Mouse (Mus musculus) forebrain, embryonic 16.5 days (tissue): ENCODE data around the gene Gm9. TPM values are rescaled to one million over a fixed set of nuclear protein-coding genes. Genes with fewer than 3 reads are reported as not detected.
A peak's percentile ranks its signal among the peaks of the same experiment; 100 is the strongest.
"Not testable (repeated sequence)": the region's sequence is repeated elsewhere in the genome, so short reads cannot be mapped to it uniquely, and the experiment has no call there.

Experiments
- ATAC-seq: fragments of 200-750 bp; cut with Nextera tagmentation; 2 replicates; pipeline ENCODE4 v1.8.0; 2017; ENCODE audit warnings: mild to moderate bottlenecking, moderate library complexity
- H3K27ac ChIP-seq: fragments of 300-500 bp; sonication (generic); 2 replicates; pipeline ENCODE4 v1.5.1; 2014; ENCODE audit warnings: low read length, control low read depth
- H3K27me3 ChIP-seq: fragments of 300-500 bp; sonication (generic); replicated peaks from 2 replicates; pipeline ENCODE4 v1.6.1; 2014; ENCODE audit warnings: low read length; ENCODE audit not compliant: control insufficient read depth, insufficient read depth
- H3K36me3 ChIP-seq: fragments of 300-500 bp; sonication (generic); 2 replicates; pipeline ENCODE4 v1.6.1; 2014; ENCODE audit not compliant: control insufficient read depth, insufficient read depth
- H3K4me1 ChIP-seq: fragments of 300-500 bp; sonication (generic); replicated peaks from 2 replicates; pipeline ENCODE4 v1.6.1; 2014; ENCODE audit warnings: low read length; ENCODE audit not compliant: control insufficient read depth, insufficient read depth
- H3K4me2 ChIP-seq: fragments of 300-500 bp; sonication (generic); 2 replicates; pipeline ENCODE4 v1.6.1; 2014; ENCODE audit warnings: mild to moderate bottlenecking, low read length, control low read depth
- H3K4me3 ChIP-seq: fragments of 300-500 bp; sonication (generic); replicated peaks from 2 replicates; pipeline ENCODE4 v1.5.1; 2014; ENCODE audit warnings: mild to moderate bottlenecking, low read length, control low read depth
- H3K9ac ChIP-seq: fragments of 300-500 bp; sonication (generic); replicated peaks from 2 replicates; pipeline ENCODE4 v1.6.1; 2014; ENCODE audit warnings: low read depth, low read length, control low read depth
- H3K9me3 ChIP-seq: fragments of 300-500 bp; sonication (generic); 2 replicates; pipeline ENCODE4 v1.6.1; 2016; ENCODE audit warnings: low read length; ENCODE audit not compliant: control insufficient read depth
- WGBS: fragments of 180-500 bp; shearing (Covaris S2); extraction: QIAGEN DNeasy Blood & Tissue Kit; methylation state at CpG from one replicate; pipeline ENCODE4 v1.1.7; 2014; 5-methylcytosine and 5-hydroxymethylcytosine counted together
- polyA plus RNA-seq: library from polyadenylated mRNA; unstranded; fragments of >200 nt; fragmentation: Nextera tagmentation; extraction: Ambion mirVana; gene quantifications from 2 replicates; pipeline ENCODE4 v1.2.1, GENCODE M21; 2015

Gene Gm9
- polyA plus RNA-seq, result not detected in 2 replicates

- no peaks in the 10 kb centered on the region for H3K4me1 ChIP-seq
- no peak for ATAC-seq
- no peak within 1 kb of the TSS for H3K27ac ChIP-seq
These were observed at the start of gene Gm9 for GRCm38 (mm10) chrX:37210941-37211340. Gene Gm9 (minus strand): TSS chrX:37211041.

GRCm38 (mm10) chrX:37249619-37250018 is 38.8 kb upstream of the Gm9 start, which contains the start of gene Rhox3a:
Gene Rhox3a (plus strand): TSS chrX:37249919.
- not testable (repeated sequence) for H3K4me1 ChIP-seq, H3K9ac ChIP-seq, H3K36me3 ChIP-seq, ATAC-seq, H3K9me3 ChIP-seq, H3K27me3 ChIP-seq, H3K4me2 ChIP-seq, H3K27ac ChIP-seq, H3K4me3 ChIP-seq
- 100% methylated on average over 1 of the region's 3 CpGs for WGBS

More at GRCm38 (mm10) chrX:37210941-37211340, at the start of gene Gm9:
- Histone ChIP-seq H3K4me2 (no peak within 1 kb of the TSS), H3K27me3 (no peaks in the 10 kb centered on the region), H3K4me3 (no peak within 1 kb of the TSS), H3K9ac (no peak within 1 kb of the TSS), H3K36me3 (no peaks in the 10 kb centered on the region), H3K9me3 (no peaks in the 10 kb centered on the region)
- WGBS, result 89% methylated on average over 10 of the region's 10 CpGs

- H3K27ac ChIP-seq, H3K9ac ChIP-seq, H3K9me3 ChIP-seq, H3K4me3 ChIP-seq, H3K27me3 ChIP-seq, H3K4me1 ChIP-seq, H3K4me2 ChIP-seq, H3K36me3 ChIP-seq, ATAC-seq: not testable (repeated sequence)
- no CpG with 5 or more reads among the region's 9 CpGs for WGBS
These were observed 33.8 kb upstream of the Gm9 start, which contains the start of gene Rhox2a for GRCm38 (mm10) chrX:37244676-37245075. Gene Rhox2a (plus strand): TSS chrX:37244976.

- H3K27me3 ChIP-seq, H3K4me1 ChIP-seq, H3K9me3 ChIP-seq, H3K27ac ChIP-seq, H3K9ac ChIP-seq, ATAC-seq, H3K4me2 ChIP-seq, H3K36me3 ChIP-seq, H3K4me3 ChIP-seq: not testable (repeated sequence)
- WGBS, result 83% methylated on average over 1 of the region's 1 CpGs
These were observed 11.3 kb upstream of the Gm9 start, which contains the start of gene Rhox1 for GRCm38 (mm10) chrX:37222158-37222557. Gene Rhox1 (minus strand): TSS chrX:37222258.

- H3K4me1 ChIP-seq, result no peaks in the 10 kb centered on the region
- H3K9me3 ChIP-seq, result no peaks in the 10 kb centered on the region; the same call in 1 of the 2 replicates
- H3K27me3 ChIP-seq, result no peaks in the 10 kb centered on the region
- no peak overlapping the region for H3K9ac ChIP-seq
- H3K27ac ChIP-seq, result no peak overlapping the region
- H3K4me2 ChIP-seq, result no peak overlapping the region
- H3K36me3 ChIP-seq, result no peaks in the 10 kb centered on the region
- ATAC-seq, result no peak
- WGBS, result 62% methylated on average over 8 of the region's 8 CpGs
- H3K4me3 ChIP-seq, result no peak overlapping the region
These were observed 12.2 kb downstream of the Gm9 start for GRCm38 (mm10) chrX:37198676-37199075.

- peak overlapping the region; percentile 55 for H3K9ac ChIP-seq
- WGBS, result 17% methylated on average over 28 of the region's 28 CpGs
- peak overlapping the region; percentile 63 for H3K4me2 ChIP-seq
- H3K27me3 ChIP-seq, result no peaks in the 10 kb centered on the region
- H3K27ac ChIP-seq, result peak overlapping the region; percentile 60
- peak overlapping the region; percentile 59 for H3K4me3 ChIP-seq
- no peaks in the 10 kb centered on the region; the same call in 1 of the 2 replicates for H3K9me3 ChIP-seq
- peaks cover 4% of the 10 kb centered on the region for H3K4me1 ChIP-seq
- no peaks in the 10 kb centered on the region for H3K36me3 ChIP-seq
- ATAC-seq, result peak; percentile 41
These were observed 19.0 kb downstream of the Gm9 start for GRCm38 (mm10) chrX:37191744-37192379.

- Histone ChIP-seq H3K4me3 (peak within 1 kb of the TSS; percentile 59), H3K4me2 (peak within 1 kb of the TSS; percentile 63), H3K27me3 (no peaks in the 10 kb centered on the region), H3K27ac (peak within 1 kb of the TSS; percentile 60), H3K36me3 (no peaks in the 10 kb centered on the region), H3K4me1 (peaks cover 4% of the 10 kb centered on the region), H3K9ac (peak within 1 kb of the TSS; percentile 55), H3K9me3 (no peaks in the 10 kb centered on the region; the same call in 1 of the 2 replicates)
- ATAC-seq, result peak; percentile 93
- WGBS, result 20% methylated on average over 61 of the region's 63 CpGs
These were observed 19.6 kb downstream of the Gm9 start, which contains the start of the genes Ndufa1 and Rnf113a1 for GRCm38 (mm10) chrX:37191105-37191743. Gene Ndufa1 (minus strand): TSS chrX:37191163. Gene Rnf113a1 (plus strand): TSS chrX:37191245.

GRCm38 (mm10) chrX:37190755-37191104 is 20.1 kb downstream of the Gm9 start:
- Histone ChIP-seq H3K4me2 (peak overlapping the region; percentile 63), H3K9me3 (no peaks in the 10 kb centered on the region; the same call in 1 of the 2 replicates), H3K4me3 (peak overlapping the region; percentile 59), H3K27me3 (no peaks in the 10 kb centered on the region), H3K36me3 (no peaks in the 10 kb centered on the region), H3K9ac (peak overlapping the region; percentile 55), H3K4me1 (peaks cover 4% of the 10 kb centered on the region), H3K27ac (peak overlapping the region; percentile 60)
- ATAC-seq, result no peak; the same call in 1 of the 2 replicates
- 15% methylated on average over 19 of the region's 20 CpGs for WGBS

GRCm38 (mm10) chrX:37184401-37184800 is 26.4 kb downstream of the Gm9 start:
- not testable (repeated sequence) for H3K4me3 ChIP-seq, H3K27ac ChIP-seq, ATAC-seq, H3K27me3 ChIP-seq, H3K36me3 ChIP-seq, H3K9me3 ChIP-seq, H3K4me2 ChIP-seq, H3K9ac ChIP-seq, H3K4me1 ChIP-seq
- 52% methylated on average over 8 of the region's 8 CpGs for WGBS
